Mouse (Mus musculus) T-helper 17 cell (primary cell): ENCODE measurements around the gene Fads3.

Experiments used
- in situ Hi-C, 2 experiments: fragments of 300-600 bp; cut with MboI, MseI; formaldehyde crosslinking; loops; 1 replicate in 1 of 2; 2 replicates in 1 of 2; pipeline ENCODE4 v1.15.1; 2025; ENCODE audit warnings: high pct_unique_total_duplicates in 2 of 2

The Fads3 gene

GRCm38 (mm10) chr19:10045707-10046106 is 4.3 kb downstream of the Fads3 start:
- in situ Hi-C loops = no loop called here

GRCm38 (mm10) chr19:10046346-10046745 is 5.0 kb downstream of the Fads3 start:
- in situ Hi-C loops = no loop called here

GRCm38 (mm10) chr19:10046983-10047382 is 5.6 kb downstream of the Fads3 start:
- in situ Hi-C loops = no loop called here

GRCm38 (mm10) chr19:10049533-10049932 is 8.2 kb downstream of the Fads3 start:
- in situ Hi-C loops = no loop called here

GRCm38 (mm10) chr19:10050438-10050837 is 9.1 kb downstream of the Fads3 start:
- in situ Hi-C loops = no loop called here

- in situ Hi-C loops = no loop called here
These were observed 11.3 kb downstream of the Fads3 start for GRCm38 (mm10) chr19:10052698-10053097.

- in situ Hi-C loops = no loop called here
These were observed 12.4 kb downstream of the Fads3 start for GRCm38 (mm10) chr19:10053692-10054260.

- in situ Hi-C loops = no loop called here
These were observed 13.1 kb downstream of the Fads3 start for GRCm38 (mm10) chr19:10054361-10055075.

GRCm38 (mm10) chr19:10055261-10055660 is 13.9 kb downstream of the Fads3 start:
- in situ Hi-C loops = no loop called here

- in situ Hi-C loops = no loop called here
These were observed 14.7 kb downstream of the Fads3 start for GRCm38 (mm10) chr19:10055783-10056660.

- in situ Hi-C loops = no loop called here
These were observed 15.3 kb downstream of the Fads3 start for GRCm38 (mm10) chr19:10056686-10057085.

GRCm38 (mm10) chr19:10057486-10058351 is 16.4 kb downstream of the Fads3 start:
- in situ Hi-C loops = no loop called here

GRCm38 (mm10) chr19:10058352-10058825 is 17.0 kb downstream of the Fads3 start:
- in situ Hi-C loops = no loop called here

GRCm38 (mm10) chr19:10058876-10059427 is 17.6 kb downstream of the Fads3 start:
- in situ Hi-C loops = no loop called here

GRCm38 (mm10) chr19:10059911-10060567 is 18.7 kb downstream of the Fads3 start:
- in situ Hi-C loops = no loop called here

- in situ Hi-C loops = no loop called here
These were observed 19.6 kb downstream of the Fads3 start for GRCm38 (mm10) chr19:10060783-10061590.

GRCm38 (mm10) chr19:10061624-10062023 is 20.3 kb downstream of the Fads3 start:
- in situ Hi-C loops = no loop called here

- in situ Hi-C loops = no loop called here
These were observed 20.9 kb downstream of the Fads3 start for GRCm38 (mm10) chr19:10062292-10062691.

GRCm38 (mm10) chr19:10062862-10063261 is 21.5 kb downstream of the Fads3 start:
- in situ Hi-C loops = no loop called here
